Mouse (Mus musculus) kidney, adult 2 months (tissue): ENCODE results near the gene Mier1.

Experiments
- CTCF ChIP-seq: fragments of 200-500 bp; conservative IDR thresholded peaks from 2 replicates; pipeline ENCODE4 v1.5.1; 2011; ENCODE audit warnings: low read depth, mild to moderate bottlenecking, control low read depth, low read length, moderate library complexity, mixed read lengths; ENCODE audit not compliant: insufficient read depth, insufficient read length
- POLR2A ChIP-seq: fragments of 200-500 bp; IDR thresholded peaks from one replicate; pipeline ENCODE4 v1.6.1; 2011; ENCODE audit warnings: low read depth, low read length, control low read depth

- no peak for TF ChIP-seq CTCF
- no peak for TF ChIP-seq POLR2A
Measured at GRCm38 (mm10) chr4:103118888-103119228, 4.7 kb downstream of the Mier1 start.
